Mouse (Mus musculus) intestine, embryonic 16.5 days (tissue): ENCODE results near the gene Vdr. TPM values are rescaled to one million over a fixed set of nuclear protein-coding genes. Genes with fewer than 3 reads are reported as not detected.
"Not testable (repeated sequence)": the region's sequence is repeated elsewhere in the genome, so short reads cannot be mapped to it uniquely, and the experiment has no call there.

Experiments used
- ATAC-seq: fragments of 200-750 bp; cut with Nextera tagmentation; 2 replicates; pipeline ENCODE4 v1.8.0; 2017; ENCODE audit warnings: moderate TSS enrichment, moderate library complexity
- H3K27ac ChIP-seq: fragments of 300-500 bp; sonication (generic); 2 replicates; pipeline ENCODE4 v1.5.1; 2014; ENCODE audit warnings: mild to moderate bottlenecking, low read length
- H3K27me3 ChIP-seq: fragments of 300-500 bp; sonication (generic); replicated peaks from 2 replicates; pipeline ENCODE4 v1.6.1; 2014; ENCODE audit warnings: low read length, control low read depth, mixed read lengths; ENCODE audit not compliant: control insufficient read depth, insufficient read depth
- H3K36me3 ChIP-seq: fragments of 300-500 bp; sonication (generic); 2 replicates; pipeline ENCODE4 v1.6.1; 2014; ENCODE audit warnings: low read length, control low read depth; ENCODE audit not compliant: control insufficient read depth, insufficient read depth
- H3K4me1 ChIP-seq: fragments of 300-500 bp; sonication (generic); 2 replicates; pipeline ENCODE4 v1.6.1; 2014; ENCODE audit warnings: low read length, control low read depth, mixed read lengths; ENCODE audit not compliant: control insufficient read depth, insufficient read depth
- H3K4me2 ChIP-seq: fragments of 300-500 bp; sonication (generic); 2 replicates; pipeline ENCODE4 v1.6.1; 2014; ENCODE audit warnings: low read depth, low read length, control low read depth
- H3K4me3 ChIP-seq: fragments of 300-500 bp; sonication (generic); 2 replicates; pipeline ENCODE4 v1.5.1; 2014; ENCODE audit warnings: mild to moderate bottlenecking, low read length
- H3K9ac ChIP-seq: fragments of 300-500 bp; sonication (generic); 2 replicates; pipeline ENCODE4 v1.6.1; 2014; ENCODE audit warnings: low read depth, low read length
- H3K9me3 ChIP-seq: fragments of 300-500 bp; sonication (generic); 2 replicates; pipeline ENCODE4 v1.6.1; 2016; ENCODE audit warnings: low read length, control low read depth; ENCODE audit not compliant: control insufficient read depth
- WGBS: fragments of 180-500 bp; shearing (Covaris S2); extraction: QIAGEN DNeasy Blood & Tissue Kit; methylation state at CpG from one replicate; pipeline ENCODE4 v1.1.7; 2014; 5-methylcytosine and 5-hydroxymethylcytosine counted together
- polyA plus RNA-seq: library from polyadenylated mRNA; unstranded; fragments of >200 nt; fragmentation: Nextera tagmentation; extraction: Ambion mirVana; gene quantifications from 2 replicates; pipeline ENCODE4 v1.2.1, GENCODE M21; 2015

The Vdr gene
- polyA plus RNA-seq, 1 experiment from 2014 or later = 2.4 TPM

DNA sequence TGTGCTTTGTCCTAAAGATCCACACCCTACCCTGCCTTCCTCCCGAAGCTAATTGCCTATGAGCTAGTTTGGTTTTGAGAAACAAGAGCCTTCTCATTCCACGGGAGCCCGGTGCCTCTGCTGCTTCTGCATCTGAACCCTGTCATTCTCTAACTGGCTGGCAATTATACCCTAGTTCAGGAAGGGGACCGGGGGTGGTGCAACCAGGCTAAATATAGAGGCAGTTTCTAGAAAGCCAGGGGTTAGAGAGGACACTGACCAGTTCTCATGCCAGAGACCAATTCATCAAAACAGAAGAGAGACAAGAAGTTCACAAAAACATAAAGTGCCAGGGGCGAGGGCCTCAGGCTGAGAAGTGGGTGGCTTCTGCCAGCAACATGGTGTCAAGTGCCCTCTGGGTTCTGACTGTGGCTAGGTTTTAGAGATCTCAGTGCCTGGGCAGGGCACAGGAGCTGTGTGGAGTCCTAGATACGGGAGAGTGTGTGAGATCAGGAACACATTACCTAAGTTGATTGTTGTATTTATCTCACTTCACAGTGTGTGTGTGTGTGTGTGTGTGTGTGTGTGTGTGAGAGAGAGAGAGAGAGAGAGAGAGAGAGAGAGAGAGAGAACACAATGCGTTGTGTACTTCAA, 31.6 kb downstream of the Vdr start:
- no peak overlapping the region for H3K27ac ChIP-seq
- no peaks in the 10 kb centered on the region for H3K36me3 ChIP-seq
- H3K4me2 ChIP-seq = no peak overlapping the region
- no peaks in the 10 kb centered on the region for H3K4me1 ChIP-seq
- 60% methylated on average over 7 of the region's 7 CpGs for WGBS
- no peaks in the 10 kb centered on the region for H3K9me3 ChIP-seq
- no peak for ATAC-seq
- no peaks in the 10 kb centered on the region for H3K27me3 ChIP-seq
- H3K4me3 ChIP-seq = no peak overlapping the region
- no peak overlapping the region for H3K9ac ChIP-seq

DNA sequence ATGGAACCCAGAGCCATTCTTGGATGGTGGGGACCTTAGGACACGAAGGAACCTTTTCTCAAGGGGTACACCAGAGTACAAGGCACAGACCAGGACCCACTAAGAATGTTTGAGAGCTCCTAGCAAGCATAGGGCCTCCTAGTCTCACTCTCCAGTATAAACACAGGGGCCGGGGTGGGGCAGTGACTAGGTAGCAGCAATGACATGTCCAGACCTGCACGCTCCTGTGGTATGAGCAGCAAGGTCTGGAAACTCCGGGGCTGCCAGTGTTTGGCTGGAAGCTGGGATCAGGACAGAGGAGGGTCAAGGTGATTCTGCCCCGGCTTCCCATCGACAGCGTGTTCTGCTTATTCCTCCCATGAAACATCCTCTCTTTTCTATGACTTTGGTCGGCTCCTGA, 34.6 kb downstream of the Vdr start:
- WGBS = 81% methylated on average over 8 of the region's 8 CpGs
- no peaks in the 10 kb centered on the region for H3K36me3 ChIP-seq
- no peak for ATAC-seq
- H3K27me3 ChIP-seq = no peaks in the 10 kb centered on the region
- no peak overlapping the region for H3K4me3 ChIP-seq
- no peak overlapping the region for H3K4me2 ChIP-seq
- no peaks in the 10 kb centered on the region for H3K9me3 ChIP-seq
- no peaks in the 10 kb centered on the region for H3K4me1 ChIP-seq
- no peak overlapping the region for H3K27ac ChIP-seq
- no peak overlapping the region for H3K9ac ChIP-seq

- no peak overlapping the region for H3K4me2 ChIP-seq
- no peak overlapping the region for H3K9ac ChIP-seq
- ATAC-seq = no peak
- no peaks in the 10 kb centered on the region for H3K36me3 ChIP-seq
- no peak overlapping the region for H3K27ac ChIP-seq
- WGBS = 71% methylated on average over 9 of the region's 9 CpGs
- H3K9me3 ChIP-seq = no peaks in the 10 kb centered on the region
- no peak overlapping the region for H3K4me3 ChIP-seq
- H3K4me1 ChIP-seq = no peaks in the 10 kb centered on the region
- no peaks in the 10 kb centered on the region for H3K27me3 ChIP-seq
Measured at GRCm38 (mm10) chr15:97873717-97874116, 36.7 kb downstream of the Vdr start.

DNA sequence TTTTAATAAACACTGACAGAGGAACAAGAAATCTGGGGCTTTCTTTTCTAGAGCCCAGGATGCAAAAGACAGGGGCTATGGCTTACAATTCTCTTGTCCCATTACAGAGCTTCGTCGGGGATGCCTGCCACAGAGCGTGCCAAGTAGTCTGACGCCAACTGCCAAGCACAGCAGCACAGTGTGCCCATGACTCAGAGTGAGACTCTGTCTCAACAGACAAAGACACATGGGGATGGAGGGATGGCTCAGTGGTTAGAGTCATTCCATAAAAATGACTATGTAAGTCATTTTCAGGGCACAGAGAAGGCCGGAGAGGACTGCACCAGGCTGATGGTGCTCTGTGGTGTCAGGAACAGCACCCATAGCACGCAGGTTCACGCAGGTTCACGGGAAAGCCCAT, 38.3 kb downstream of the Vdr start:
- 93% methylated on average over 8 of the region's 8 CpGs for WGBS
- no peak for ATAC-seq

DNA sequence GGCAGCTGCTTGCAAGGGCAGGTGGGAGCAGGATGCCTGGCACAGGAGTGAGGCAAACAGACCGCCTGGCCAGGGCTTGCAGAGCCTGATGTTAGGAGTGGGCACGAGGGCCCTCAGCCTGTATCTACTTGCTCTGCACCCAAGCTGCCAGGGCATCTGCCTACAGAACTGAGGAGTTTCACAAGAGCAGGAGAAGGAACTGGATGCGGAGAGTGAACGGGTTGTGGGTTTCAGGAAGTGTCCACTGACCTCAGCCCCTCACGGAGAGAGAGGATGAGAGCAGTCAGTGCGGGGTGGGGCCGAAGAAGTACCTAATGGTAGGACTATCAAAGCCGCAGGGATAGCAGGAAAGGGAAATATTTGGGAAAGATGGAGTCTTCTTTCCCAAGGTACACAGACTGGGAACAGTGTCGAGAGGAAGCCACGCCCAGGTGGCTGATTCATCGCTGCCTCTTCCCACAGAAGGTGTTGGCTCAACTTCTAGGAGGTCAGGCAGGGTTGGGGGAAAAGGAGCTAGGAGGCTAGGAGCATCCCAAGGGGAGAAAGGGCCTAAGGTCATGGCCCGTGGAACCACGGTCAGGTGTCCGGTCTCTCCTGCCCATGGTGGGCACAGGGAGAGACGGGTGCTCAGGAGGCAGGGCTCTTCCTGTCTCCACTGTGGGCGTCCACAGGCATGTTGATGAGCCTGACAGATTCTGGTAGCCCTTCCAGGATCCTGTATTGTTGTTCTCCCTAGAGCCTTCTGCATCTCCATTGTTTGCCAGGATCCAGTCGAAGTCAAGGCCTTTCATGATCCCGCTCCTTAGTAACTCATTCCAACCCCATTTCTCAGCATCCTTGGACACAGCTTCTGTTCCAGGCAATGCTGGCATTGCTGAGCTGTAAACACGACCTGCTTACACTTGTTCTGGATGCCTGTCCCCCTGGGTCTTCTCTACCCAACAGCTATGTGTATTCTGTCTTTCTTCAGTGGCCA, 39.1 kb downstream of the Vdr start:
- Histone ChIP-seq H3K9ac (no peak overlapping the region), H3K27me3 (no peaks in the 10 kb centered on the region), H3K4me1 (no peaks in the 10 kb centered on the region), H3K9me3 (no peaks in the 10 kb centered on the region), H3K36me3 (peaks cover 4% of the 10 kb centered on the region; the same call in 1 of the 2 replicates), H3K4me3 (no peak overlapping the region), H3K4me2 (no peak overlapping the region), H3K27ac (no peak overlapping the region)
- 73% methylated on average over 19 of the region's 19 CpGs for WGBS
- ATAC-seq = no peak

More for the DNA sequence above, 38.3 kb downstream of the Vdr start:
- no peak overlapping the region for H3K27ac ChIP-seq
- no peaks in the 10 kb centered on the region for H3K27me3 ChIP-seq
- no peak overlapping the region for H3K4me2 ChIP-seq
- H3K4me1 ChIP-seq = no peaks in the 10 kb centered on the region
- H3K4me3 ChIP-seq = no peak overlapping the region
- no peaks in the 10 kb centered on the region for H3K36me3 ChIP-seq
- H3K9ac ChIP-seq = no peak overlapping the region
- no peaks in the 10 kb centered on the region for H3K9me3 ChIP-seq

GRCm38 (mm10) chr15:97870116-97870515, 40.3 kb downstream of the Vdr start:
- not testable (repeated sequence) for H3K27me3 ChIP-seq, H3K4me2 ChIP-seq, H3K9me3 ChIP-seq, ATAC-seq, H3K36me3 ChIP-seq, H3K4me1 ChIP-seq, H3K27ac ChIP-seq, H3K4me3 ChIP-seq, H3K9ac ChIP-seq
- WGBS = 67% methylated on average over 4 of the region's 4 CpGs

GRCm38 (mm10) chr15:97868985-97869384, 41.4 kb downstream of the Vdr start:
- no peak for ATAC-seq
- 0 out of 2 replicates have a peak, but pooled peaks cover 4% of the 10 kb centered on the region for H3K9me3 ChIP-seq
- peaks cover 4% of the 10 kb centered on the region; the same call in 1 of the 2 replicates for H3K36me3 ChIP-seq
- H3K4me1 ChIP-seq = no peaks in the 10 kb centered on the region; the same call in 1 of the 2 replicates
- 87% methylated on average over 6 of the region's 6 CpGs for WGBS
- H3K4me2 ChIP-seq = no peak overlapping the region
- H3K4me3 ChIP-seq = no peak overlapping the region
- no peak overlapping the region for H3K27ac ChIP-seq
- no peaks in the 10 kb centered on the region for H3K27me3 ChIP-seq
- no peak overlapping the region for H3K9ac ChIP-seq

- H3K4me3 ChIP-seq = no peak overlapping the region
- no peak for ATAC-seq
- H3K9ac ChIP-seq = no peak overlapping the region
- WGBS = 94% methylated on average over 2 of the region's 2 CpGs
- no peaks in the 10 kb centered on the region for H3K27me3 ChIP-seq
- peaks cover 8% of the 10 kb centered on the region for H3K4me1 ChIP-seq
- H3K4me2 ChIP-seq = no peak overlapping the region
- H3K27ac ChIP-seq = no peak overlapping the region
- H3K9me3 ChIP-seq = 0 out of 2 replicates have a peak, but pooled peaks cover 4% of the 10 kb centered on the region
- peaks cover 4% of the 10 kb centered on the region; the same call in 1 of the 2 replicates for H3K36me3 ChIP-seq
Measured at GRCm38 (mm10) chr15:97865988-97866387, 44.4 kb downstream of the Vdr start.

- WGBS = 36% methylated on average over 6 of the region's 6 CpGs
- H3K4me2 ChIP-seq = no peak overlapping the region
- H3K27me3 ChIP-seq = no peaks in the 10 kb centered on the region
- peaks cover 4% of the 10 kb centered on the region; the same call in 1 of the 2 replicates for H3K36me3 ChIP-seq
- no peak overlapping the region for H3K27ac ChIP-seq
- ATAC-seq = no peak
- no peak overlapping the region for H3K4me3 ChIP-seq
- 0 out of 2 replicates have a peak, but pooled peaks cover 4% of the 10 kb centered on the region for H3K9me3 ChIP-seq
- H3K4me1 ChIP-seq = peaks cover 8% of the 10 kb centered on the region
- no peak overlapping the region for H3K9ac ChIP-seq
Measured at GRCm38 (mm10) chr15:97865175-97865574, 45.3 kb downstream of the Vdr start.
